Mouse (Mus musculus) telencephalon, adult 2 months (tissue): ENCODE data around the gene Rps6ka1.
"Not testable (repeated sequence)": the region's sequence is repeated elsewhere in the genome, so short reads cannot be mapped to it uniquely, and the experiment has no call there.

Experiments used
- DNase-seq: peaks from one replicate; pipeline ENCODE4 v3.0.0-alpha.2; 2011; ENCODE audit warnings: low read depth, low spot score

Gene Rps6ka1

DNA sequence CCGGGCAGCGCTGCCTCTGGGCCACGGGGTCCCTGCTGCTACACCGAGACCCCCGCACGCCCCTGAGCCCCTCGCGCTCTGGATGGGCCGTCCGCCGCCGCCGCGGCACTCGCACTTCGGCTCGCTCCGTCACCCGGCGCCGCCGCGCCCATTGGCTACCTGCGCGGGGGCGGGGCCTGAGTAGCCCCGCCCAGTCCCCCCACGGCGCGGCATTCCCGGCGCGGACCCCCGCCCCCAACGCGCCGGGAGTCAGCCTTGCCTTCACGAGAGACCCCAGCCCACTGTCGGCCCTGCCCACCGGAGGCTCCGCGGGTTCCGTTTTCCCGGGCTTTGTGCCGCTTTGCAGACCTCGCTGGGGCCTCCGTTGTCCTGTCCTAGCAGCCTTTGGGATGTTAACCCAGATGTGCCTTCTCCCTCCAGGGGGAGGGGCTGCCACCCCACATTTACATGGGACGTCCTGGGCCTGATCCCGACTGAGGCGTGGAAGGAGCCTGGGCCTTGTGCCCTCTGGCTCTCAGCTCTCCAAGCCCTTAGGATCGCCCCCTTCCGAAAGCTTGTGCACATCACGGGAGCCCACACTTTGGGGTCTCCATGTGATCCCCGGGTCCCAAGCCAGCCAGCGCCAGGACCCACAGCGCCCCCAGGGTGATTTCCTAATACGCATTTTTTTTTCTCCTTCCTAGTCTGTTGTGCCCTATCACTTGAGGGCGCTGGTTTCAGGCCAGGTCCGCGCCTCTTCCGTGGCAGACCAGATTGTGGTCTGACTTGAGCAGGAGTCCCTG lies at the start of gene Rps6ka1:
TSS of gene Rps6ka1 (minus strand) at position 126 of the 782 bp plus-strand sequence.
- no peak for DNase-seq

GRCm38 (mm10) chr4:133931785-133932184 lies 44.2 kb upstream of the Rps6ka1 start:
- DNase-seq, result no peak

GRCm38 (mm10) chr4:133931349-133931748 lies 43.8 kb upstream of the Rps6ka1 start:
- DNase-seq, result no peak

- no peak for DNase-seq
These were observed 41.7 kb upstream of the Rps6ka1 start for GRCm38 (mm10) chr4:133929278-133929670.

DNA sequence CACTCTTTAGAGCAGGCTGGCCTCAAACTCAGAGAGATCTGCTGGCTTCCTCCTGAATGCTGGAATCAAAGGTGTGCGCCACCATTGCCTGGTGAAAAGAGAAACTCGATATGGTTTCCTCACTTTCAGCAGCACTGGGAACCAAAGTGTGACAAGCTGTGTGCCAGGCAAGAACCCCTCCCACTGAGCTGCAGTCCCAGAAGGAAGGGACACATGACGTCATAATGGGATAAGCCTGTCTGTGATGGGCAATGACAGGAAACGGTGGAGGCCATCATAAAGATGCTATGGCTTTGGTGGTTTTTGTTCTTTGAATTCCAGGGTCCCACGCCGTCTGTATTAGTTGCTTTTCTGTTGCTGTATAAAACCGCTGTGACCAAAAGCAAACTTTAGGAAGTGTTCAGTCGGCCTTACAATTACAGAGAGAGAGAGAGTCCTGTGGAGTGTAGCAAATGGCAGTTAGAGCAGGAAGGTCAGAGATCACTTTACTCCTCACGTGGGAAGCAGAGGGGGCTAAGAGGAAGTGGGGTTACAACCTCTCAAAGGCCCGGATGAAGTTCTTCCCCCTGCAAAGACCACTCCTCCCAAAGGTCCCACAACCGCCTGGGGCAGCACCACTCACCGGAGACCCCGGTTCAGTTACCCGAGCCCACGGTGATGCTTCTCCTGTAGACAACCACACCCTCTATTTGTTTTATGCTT lies 41.1 kb upstream of the Rps6ka1 start:
- DNase-seq, result no peak

DNA sequence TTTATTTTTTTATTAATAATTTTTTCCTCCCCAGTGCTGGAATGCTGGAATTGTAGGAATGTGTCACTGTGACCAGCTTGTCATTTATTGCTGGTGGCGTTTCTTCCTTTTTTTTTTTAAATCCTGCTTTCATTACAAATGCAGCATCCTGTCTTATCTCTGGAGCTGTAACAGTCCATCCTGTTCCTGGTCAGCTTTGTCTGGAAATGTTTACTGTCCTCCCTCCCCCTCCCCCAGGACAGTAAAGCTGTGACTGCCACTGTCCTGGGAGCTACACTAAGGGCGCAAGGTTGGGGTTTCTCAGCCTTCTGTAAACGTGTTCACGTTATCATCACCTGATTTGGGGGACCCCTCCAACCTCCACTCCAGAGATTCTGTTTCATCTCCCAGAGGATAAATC lies 37.6 kb upstream of the Rps6ka1 start:
- no peak for DNase-seq

GRCm38 (mm10) chr4:133923743-133924142 lies 36.1 kb upstream of the Rps6ka1 start:
- DNase-seq, result no peak

DNA sequence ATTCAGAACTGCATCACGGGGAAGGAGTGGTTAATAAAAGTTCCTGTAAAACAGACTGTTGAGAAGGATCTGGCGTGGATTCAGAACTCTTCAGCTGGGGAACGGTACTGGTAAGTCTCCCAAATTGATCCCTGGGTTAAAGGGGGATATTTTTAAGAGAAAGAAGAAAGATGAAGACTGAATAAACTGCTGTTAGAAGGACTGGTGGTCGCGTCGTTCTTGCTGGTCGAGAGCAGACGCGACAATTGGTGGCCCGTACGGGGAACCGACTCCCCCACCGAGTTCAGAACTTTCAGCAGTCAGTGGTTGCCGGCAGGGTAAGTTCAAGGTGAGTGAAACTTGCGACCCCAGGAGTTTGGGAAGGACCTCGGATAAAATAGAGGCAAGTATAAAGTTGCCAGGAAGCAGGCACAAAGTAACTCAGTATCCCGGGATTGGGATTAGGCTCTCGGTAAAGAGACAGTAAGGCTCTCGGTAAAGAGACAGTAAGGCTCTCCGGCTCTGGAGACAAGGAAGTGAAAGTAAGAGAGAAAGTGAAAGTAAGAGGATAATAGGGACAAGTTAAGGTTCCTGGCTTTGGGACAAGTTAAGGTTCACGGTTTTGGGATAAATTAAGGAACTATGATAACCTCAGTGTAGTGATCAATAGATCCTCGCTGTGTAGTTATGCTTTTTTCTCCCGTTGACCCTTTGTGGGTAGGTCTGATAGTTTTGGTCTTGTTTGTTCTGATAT lies 30.7 kb upstream of the Rps6ka1 start:
- not testable (repeated sequence) for DNase-seq

- no peak for DNase-seq
These were observed 24.4 kb upstream of the Rps6ka1 start for GRCm38 (mm10) chr4:133911983-133912382.

GRCm38 (mm10) chr4:133910236-133911211 lies 22.9 kb upstream of the Rps6ka1 start:
- DNase-seq, result peak; percentile 89

DNA sequence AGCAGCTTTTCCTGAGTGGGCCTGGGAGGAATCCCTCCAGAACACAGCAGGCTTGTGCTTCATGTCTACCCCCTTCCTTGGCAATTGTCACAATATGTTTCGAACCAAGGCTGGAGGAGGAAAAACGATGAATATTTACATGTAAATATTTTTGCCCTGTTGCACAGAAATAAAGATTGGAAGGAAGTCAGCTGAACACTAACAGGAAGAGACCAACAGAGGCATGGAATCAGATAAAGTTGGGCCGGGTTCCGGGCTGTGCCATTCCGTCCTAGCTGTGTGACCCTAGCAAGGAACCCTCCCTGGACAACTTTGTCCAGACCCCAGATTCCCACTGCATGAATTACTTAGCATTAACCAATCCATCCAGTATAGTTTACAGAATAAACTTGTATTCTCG lies 20.5 kb upstream of the Rps6ka1 start:
- no peak for DNase-seq

DNA sequence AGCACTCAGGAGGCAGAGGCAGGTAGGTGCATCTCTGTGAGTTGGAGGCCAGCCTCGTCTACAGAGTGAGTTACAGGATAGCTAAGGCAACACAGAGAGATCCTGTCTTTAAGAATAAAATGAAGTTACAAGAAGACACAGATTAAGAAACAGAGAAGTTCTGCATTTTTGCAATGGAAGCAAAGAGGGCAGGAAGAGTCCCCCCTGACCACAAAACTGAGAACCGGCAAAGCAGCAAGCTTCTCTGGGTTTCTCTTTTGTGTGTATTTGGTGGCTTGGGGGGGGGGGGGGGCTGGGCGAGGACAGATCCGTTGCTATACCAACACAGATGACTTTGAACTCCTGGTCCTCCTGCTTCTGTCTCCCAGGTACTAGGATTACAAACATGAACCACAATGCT lies 19.5 kb upstream of the Rps6ka1 start:
- DNase-seq, result no peak

- not testable (repeated sequence) for DNase-seq
These were observed 18.7 kb upstream of the Rps6ka1 start for GRCm38 (mm10) chr4:133906336-133906735.

GRCm38 (mm10) chr4:133905167-133905566 lies 17.6 kb upstream of the Rps6ka1 start:
- no peak for DNase-seq

DNA sequence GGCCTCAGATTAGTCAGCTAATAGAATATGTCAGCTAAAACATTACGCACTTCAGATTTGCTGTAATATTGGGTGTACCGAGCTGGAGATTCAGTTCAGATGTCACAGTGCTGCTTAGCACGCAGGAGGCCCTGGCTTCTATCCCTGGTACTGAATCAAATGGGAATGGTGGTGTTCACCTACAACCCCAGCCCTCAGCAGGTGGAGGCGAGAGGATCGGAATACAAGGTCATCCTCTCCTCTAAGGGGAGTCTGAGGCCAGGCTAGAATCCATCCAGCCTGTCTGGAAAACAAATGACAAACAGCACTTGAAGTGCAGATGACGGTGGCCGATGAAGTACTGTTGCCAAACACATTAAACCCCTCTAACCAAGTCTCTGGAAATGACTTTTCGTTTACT lies 16.7 kb upstream of the Rps6ka1 start:
- DNase-seq, result no peak

- DNase-seq, result no peak
These were observed 15.8 kb upstream of the Rps6ka1 start for GRCm38 (mm10) chr4:133903372-133903771.

DNA sequence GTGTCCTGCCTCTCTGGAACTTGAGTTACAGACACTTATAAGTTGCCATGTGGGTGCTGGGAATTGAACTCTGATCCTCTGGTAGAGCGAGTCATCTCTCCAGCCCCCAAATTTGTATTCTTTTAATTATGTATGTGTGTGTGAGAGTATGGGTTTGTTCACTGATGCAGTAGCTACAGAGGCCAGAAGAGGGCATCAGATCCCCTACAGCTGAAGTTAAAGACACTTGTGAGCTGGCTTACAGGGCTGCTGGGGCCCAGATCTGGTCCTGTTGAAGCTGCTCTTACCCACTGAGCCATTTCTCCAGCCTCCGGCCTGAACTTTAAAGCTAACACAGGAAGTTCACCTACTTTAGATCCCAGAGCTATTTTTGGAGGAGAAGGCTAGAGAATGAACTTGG lies 14.9 kb upstream of the Rps6ka1 start:
- DNase-seq, result no peak

DNA sequence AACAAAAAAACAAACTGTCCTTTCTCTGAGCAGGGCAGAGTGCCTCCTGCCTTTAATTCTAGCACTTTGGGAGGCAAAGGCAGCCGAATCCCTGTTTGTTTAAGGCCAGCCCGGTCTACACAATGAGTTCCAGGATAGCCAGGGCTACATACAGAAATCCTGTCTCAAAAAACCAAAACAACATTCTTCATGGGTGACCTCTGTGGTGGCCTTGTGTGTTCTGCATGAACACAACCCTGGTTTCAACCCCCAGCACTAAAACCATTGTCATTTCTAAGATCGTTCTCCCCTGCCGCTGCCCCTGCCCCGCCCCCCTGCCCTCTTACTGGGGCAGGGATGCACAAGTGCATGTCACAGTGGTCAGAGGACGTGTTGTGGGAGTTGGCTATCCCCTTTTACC lies 13.3 kb upstream of the Rps6ka1 start:
- no peak for DNase-seq

DNA sequence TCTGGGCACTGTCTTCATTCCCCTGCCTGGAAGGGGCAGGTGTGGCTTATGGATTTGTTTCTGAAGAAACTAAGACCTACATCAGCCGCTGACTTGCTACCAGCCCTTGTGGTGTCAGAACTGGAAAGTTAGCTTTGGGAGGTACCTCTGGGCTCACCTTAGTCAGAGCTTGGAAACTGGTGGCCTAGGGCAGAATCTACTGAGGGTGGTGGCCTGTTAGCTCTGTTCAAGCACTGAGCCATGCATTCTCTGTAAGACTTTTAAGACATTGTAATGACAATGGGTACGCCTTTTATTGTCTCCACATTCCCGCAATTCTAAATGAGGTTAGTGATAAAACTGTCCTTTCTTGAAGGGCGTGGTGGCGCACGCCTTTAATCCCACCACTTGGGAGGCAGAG lies 12.8 kb upstream of the Rps6ka1 start:
- DNase-seq, result no peak

DNA sequence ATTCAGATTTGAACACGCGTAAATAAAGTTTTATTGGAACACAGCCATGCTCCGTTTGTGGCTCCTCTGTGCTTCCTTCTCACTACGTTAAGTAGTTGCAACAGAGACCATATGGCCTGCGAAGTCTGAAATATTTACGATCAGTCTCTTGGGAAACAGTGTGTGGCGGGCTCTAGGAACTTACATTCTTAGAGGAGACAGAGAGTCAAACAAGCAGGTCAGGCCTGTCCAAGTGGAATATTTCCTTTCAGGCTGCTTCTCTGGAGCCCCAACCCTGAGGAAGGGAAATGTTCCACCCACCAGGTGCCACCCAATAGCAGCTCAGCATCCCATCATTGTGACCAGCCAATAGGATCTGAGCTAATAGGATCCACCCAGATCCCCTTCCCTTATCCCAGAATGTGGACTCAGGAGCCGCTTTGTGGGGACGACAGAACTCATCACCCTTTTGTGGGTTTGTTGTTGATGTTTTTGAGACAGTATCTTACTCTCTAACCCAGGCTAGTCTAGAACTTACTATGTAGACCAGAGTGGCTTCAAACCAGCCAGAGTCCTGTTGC lies 11.7 kb upstream of the Rps6ka1 start:
- DNase-seq, result no peak

DNA sequence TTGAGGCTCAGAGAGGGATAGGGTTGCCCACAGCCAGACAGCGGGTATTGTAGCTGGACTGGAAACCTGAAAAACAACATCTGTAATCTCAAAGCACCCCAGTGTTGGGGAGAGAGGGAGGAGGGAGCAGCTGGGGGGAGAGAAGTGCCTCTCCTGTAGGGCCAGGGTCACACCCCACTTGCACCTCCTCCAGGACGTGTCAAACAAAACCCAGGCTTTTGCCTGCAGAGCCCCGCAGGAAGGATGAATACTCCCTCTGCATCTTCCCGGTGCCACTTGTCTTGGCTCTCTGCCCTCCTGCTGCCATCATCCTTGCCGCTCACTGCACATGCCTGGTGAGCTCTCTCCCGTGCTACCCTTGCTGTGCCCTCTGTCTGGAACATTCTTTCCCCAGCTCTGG lies 10.6 kb upstream of the Rps6ka1 start:
- DNase-seq, result no peak
